Mouse (Mus musculus) cerebellum, adult 2 months (tissue): Measurements from ENCODE around the gene Fancd2. TPM values are rescaled to one million over a fixed set of nuclear protein-coding genes. Genes with fewer than 3 reads are reported as not detected.
A peak's percentile ranks its signal among the peaks of the same experiment; 100 is the strongest.

Source experiments
- DNase-seq, 2 experiments: peaks; one replicate each; pipeline ENCODE4 v3.0.0; 2021
- H3K27ac ChIP-seq: fragments of 200-500 bp; 2 replicates; pipeline ENCODE4 v1.5.1; 2012; ENCODE audit warnings: low read length, control low read depth, inconsistent platforms; ENCODE audit not compliant: insufficient read depth
- H3K27me3 ChIP-seq: fragments of 200-500 bp; 2 replicates; pipeline ENCODE4 v1.6.1; 2012; ENCODE audit warnings: inconsistent platforms, mild to moderate bottlenecking, low read length, moderate library complexity; ENCODE audit not compliant: control insufficient read depth, insufficient read depth
- H3K4me1 ChIP-seq: fragments of 200-500 bp; 2 replicates; pipeline ENCODE4 v1.6.1; 2011; ENCODE audit warnings: low read length; ENCODE audit not compliant: control insufficient read depth, insufficient read depth
- H3K4me3 ChIP-seq: fragments of 200-500 bp; replicated peaks from 2 replicates; pipeline ENCODE3; 2011; ENCODE audit warnings: mild to moderate bottlenecking, low read depth, low read length, control low read depth; ENCODE audit not compliant: insufficient read depth
- CTCF ChIP-seq: fragments of 200-500 bp; IDR thresholded peaks from 2 replicates; pipeline ENCODE4 v1.5.1; 2011; ENCODE audit warnings: low read depth, mild to moderate bottlenecking, control low read depth, low read length, moderate library complexity, borderline replicate concordance; ENCODE audit not compliant: insufficient read depth
- POLR2A ChIP-seq: fragments of 200-500 bp; IDR thresholded peaks from 2 replicates; pipeline ENCODE4 v1.6.1; 2011; ENCODE audit warnings: low read length, control low read depth, borderline replicate concordance; ENCODE audit not compliant: insufficient read depth
- WGBS: fragments of 180-500 bp; shearing (Covaris S2); methylation state at CpG from one replicate; pipeline ENCODE4 v1.1.7; 2018; 5-methylcytosine and 5-hydroxymethylcytosine counted together
- polyA plus RNA-seq: library from polyadenylated mRNA; depleted of rRNA; stranded (reverse); fragments of >200 nt; gene quantifications from 2 replicates; pipeline ENCODE4 v1.2.3, GENCODE M21; 2012; rRNA removed

Gene Fancd2
- polyA plus RNA-seq, 1 experiment: 0.34 TPM

- DNase-seq: no peak
- Histone ChIP-seq H3K4me3 (no peak overlapping the region), H3K4me1 (no peaks in the 10 kb centered on the region), H3K27ac (no peak overlapping the region), H3K27me3 (no peaks in the 10 kb centered on the region)
- no peak for TF ChIP-seq CTCF
- no peak for TF ChIP-seq POLR2A
- WGBS: 72% methylated on average over 4 of the region's 4 CpGs
These were observed 111.5 kb downstream of the Fancd2 start for GRCm38 (mm10) chr6:113643021-113643420.

GRCm38 (mm10) chr6:113643967-113644366, 112.5 kb downstream of the Fancd2 start:
- Histone ChIP-seq H3K27ac (no peak overlapping the region; the same call in 1 of the 2 replicates), H3K27me3 (no peaks in the 10 kb centered on the region), H3K4me1 (no peaks in the 10 kb centered on the region), H3K4me3 (no peak overlapping the region)
- no peak for TF ChIP-seq CTCF
- no peak for TF ChIP-seq POLR2A
- 95% methylated on average over 2 of the region's 2 CpGs for WGBS
- no peak for DNase-seq

GRCm38 (mm10) chr6:113644808-113645207, 113.3 kb downstream of the Fancd2 start:
- Histone ChIP-seq H3K27me3 (no peaks in the 10 kb centered on the region), H3K4me1 (no peaks in the 10 kb centered on the region), H3K27ac (peak overlapping the region; percentile 19; the same call in 1 of the 2 replicates), H3K4me3 (no peak overlapping the region)
- WGBS: 84% methylated on average over 8 of the region's 8 CpGs
- TF ChIP-seq CTCF: no peak
- no peak for TF ChIP-seq POLR2A
- no peak for DNase-seq

Other genes starting within 250 kb of the Fancd2 start
- 105 and 114 TPM in 2 replicates for gene Cpne9, start 249.4 kb upstream of the Fancd2 start, polyA plus RNA-seq
- 48.1 and 53.4 TPM in 2 replicates for gene Brpf1, start 224.5 kb upstream of the Fancd2 start, polyA plus RNA-seq
- gene Ogg1, start 204.7 kb upstream of the Fancd2 start, polyA plus RNA-seq: 11.0 and 11.6 TPM in 2 replicates
- gene Camk1, start 187.7 kb upstream of the Fancd2 start, polyA plus RNA-seq: 93.0 and 94.8 TPM in 2 replicates
- 48.2 and 49.4 TPM in 2 replicates for gene Tada3, start 153.8 kb upstream of the Fancd2 start, polyA plus RNA-seq
- gene Arpc4, start 153.6 kb upstream of the Fancd2 start, polyA plus RNA-seq: 137 and 152 TPM in 2 replicates
- 52.2 and 62.4 TPM in 2 replicates for gene Ttll3, start 142.4 kb upstream of the Fancd2 start, polyA plus RNA-seq
- gene Rpusd3, start 112.3 kb upstream of the Fancd2 start, polyA plus RNA-seq: 37.4 and 45.9 TPM in 2 replicates
- gene Cidec, start 95.9 kb upstream of the Fancd2 start, polyA plus RNA-seq: 0.10 and 0.30 TPM in 2 replicates
- 58.4 and 61.0 TPM in 2 replicates for gene Jagn1, start 89.1 kb upstream of the Fancd2 start, polyA plus RNA-seq
- 4.8 and 9.2 TPM in 2 replicates for gene Il17re, start 73.2 kb upstream of the Fancd2 start, polyA plus RNA-seq
- 6.6 and 7.5 TPM in 2 replicates for gene Il17rc, start 60.3 kb upstream of the Fancd2 start, polyA plus RNA-seq
- 57.4 and 58.1 TPM in 2 replicates for gene Creld1, start 48.4 kb upstream of the Fancd2 start, polyA plus RNA-seq
- 41.2 and 43.0 TPM in 2 replicates for gene Prrt3, start 29.8 kb upstream of the Fancd2 start, polyA plus RNA-seq
- gene Emc3, start within 50 bp of the Fancd2 start, polyA plus RNA-seq: 91.7 and 96.7 TPM in 2 replicates
- gene Fancd2os, start 69.0 kb downstream of the Fancd2 start, polyA plus RNA-seq: not detected in 2 replicates
- gene Brk1, start 73.1 kb downstream of the Fancd2 start, polyA plus RNA-seq: 224 and 238 TPM in 2 replicates
- 43.9 and 50.1 TPM in 2 replicates for gene Vhl, start 92.3 kb downstream of the Fancd2 start, polyA plus RNA-seq
- 15.5 and 19.5 TPM in 2 replicates for gene Irak2, start 106.8 kb downstream of the Fancd2 start, polyA plus RNA-seq
- 28.9 and 31.0 TPM in 2 replicates for gene Tatdn2, start 165.4 kb downstream of the Fancd2 start, polyA plus RNA-seq
- 0.73 and 1.4 TPM in 2 replicates for gene Ghrl, start 188.2 kb downstream of the Fancd2 start, polyA plus RNA-seq
- gene Sec13, start 209.1 kb downstream of the Fancd2 start, polyA plus RNA-seq: 108 and 114 TPM in 2 replicates